Mouse (Mus musculus) forebrain, embryonic 16.5 days (tissue): ENCODE results near the gene Mapk7. TPM values are rescaled to one million over a fixed set of nuclear protein-coding genes. Genes with fewer than 3 reads are reported as not detected.
A peak's percentile ranks its signal among the peaks of the same experiment; 100 is the strongest.

ENCODE experiments used
- ATAC-seq: fragments of 200-750 bp; cut with Nextera tagmentation; 2 replicates; pipeline ENCODE4 v1.8.0; 2017; ENCODE audit warnings: mild to moderate bottlenecking, moderate library complexity
- H3K27ac ChIP-seq: fragments of 300-500 bp; sonication (generic); 2 replicates; pipeline ENCODE4 v1.5.1; 2014; ENCODE audit warnings: low read length, control low read depth
- H3K27me3 ChIP-seq: fragments of 300-500 bp; sonication (generic); replicated peaks from 2 replicates; pipeline ENCODE4 v1.6.1; 2014; ENCODE audit warnings: low read length; ENCODE audit not compliant: control insufficient read depth, insufficient read depth
- H3K36me3 ChIP-seq: fragments of 300-500 bp; sonication (generic); 2 replicates; pipeline ENCODE4 v1.6.1; 2014; ENCODE audit not compliant: control insufficient read depth, insufficient read depth
- H3K4me1 ChIP-seq: fragments of 300-500 bp; sonication (generic); replicated peaks from 2 replicates; pipeline ENCODE4 v1.6.1; 2014; ENCODE audit warnings: low read length; ENCODE audit not compliant: control insufficient read depth, insufficient read depth
- H3K4me2 ChIP-seq: fragments of 300-500 bp; sonication (generic); 2 replicates; pipeline ENCODE4 v1.6.1; 2014; ENCODE audit warnings: mild to moderate bottlenecking, low read length, control low read depth
- H3K4me3 ChIP-seq: fragments of 300-500 bp; sonication (generic); replicated peaks from 2 replicates; pipeline ENCODE4 v1.5.1; 2014; ENCODE audit warnings: mild to moderate bottlenecking, low read length, control low read depth
- H3K9ac ChIP-seq: fragments of 300-500 bp; sonication (generic); replicated peaks from 2 replicates; pipeline ENCODE4 v1.6.1; 2014; ENCODE audit warnings: low read depth, low read length, control low read depth
- H3K9me3 ChIP-seq: fragments of 300-500 bp; sonication (generic); 2 replicates; pipeline ENCODE4 v1.6.1; 2016; ENCODE audit warnings: low read length; ENCODE audit not compliant: control insufficient read depth
- WGBS: fragments of 180-500 bp; shearing (Covaris S2); extraction: QIAGEN DNeasy Blood & Tissue Kit; methylation state at CpG from one replicate; pipeline ENCODE4 v1.1.7; 2014; 5-methylcytosine and 5-hydroxymethylcytosine counted together
- polyA plus RNA-seq: library from polyadenylated mRNA; unstranded; fragments of >200 nt; fragmentation: Nextera tagmentation; extraction: Ambion mirVana; gene quantifications from 2 replicates; pipeline ENCODE4 v1.2.1, GENCODE M21; 2015

Gene Mapk7
- polyA plus RNA-seq, 1 experiment from 2014 or later, result 111 TPM

GRCm38 (mm10) chr11:61476786-61477382 is 17.3 kb downstream of the Mapk7 start:
- Histone ChIP-seq H3K9me3 (no peaks in the 10 kb centered on the region), H3K27ac (no peak overlapping the region; the same call in 1 of the 2 replicates), H3K4me1 (peaks cover 12% of the 10 kb centered on the region), H3K9ac (peak overlapping the region; percentile 29; the same call in 1 of the 2 replicates), H3K4me3 (peak overlapping the region; percentile 20), H3K27me3 (no peaks in the 10 kb centered on the region), H3K36me3 (no peaks in the 10 kb centered on the region), H3K4me2 (peak overlapping the region; percentile 44)
- WGBS, result 36% methylated on average over 12 of the region's 12 CpGs
- ATAC-seq, result no peak

GRCm38 (mm10) chr11:61473630-61474029 is 20.6 kb downstream of the Mapk7 start:
- H3K9me3 ChIP-seq, result no peaks in the 10 kb centered on the region
- H3K9ac ChIP-seq, result no peak overlapping the region
- H3K4me2 ChIP-seq, result no peak overlapping the region
- H3K27me3 ChIP-seq, result no peaks in the 10 kb centered on the region
- no peak for ATAC-seq
- H3K36me3 ChIP-seq, result no peaks in the 10 kb centered on the region
- 80% methylated on average over 4 of the region's 4 CpGs for WGBS
- no peak overlapping the region for H3K4me3 ChIP-seq
- no peak overlapping the region for H3K27ac ChIP-seq
- peaks cover 12% of the 10 kb centered on the region for H3K4me1 ChIP-seq

GRCm38 (mm10) chr11:61470880-61471279 is 23.3 kb downstream of the Mapk7 start:
- no peak overlapping the region for H3K9ac ChIP-seq
- H3K4me3 ChIP-seq, result no peak overlapping the region
- no peaks in the 10 kb centered on the region for H3K27me3 ChIP-seq
- no peaks in the 10 kb centered on the region for H3K4me1 ChIP-seq
- no peak overlapping the region for H3K4me2 ChIP-seq
- no peak overlapping the region for H3K27ac ChIP-seq
- H3K9me3 ChIP-seq, result 0 out of 2 replicates have a peak, but pooled peaks cover 2% of the 10 kb centered on the region
- no peak for ATAC-seq
- H3K36me3 ChIP-seq, result no peaks in the 10 kb centered on the region

DNA sequence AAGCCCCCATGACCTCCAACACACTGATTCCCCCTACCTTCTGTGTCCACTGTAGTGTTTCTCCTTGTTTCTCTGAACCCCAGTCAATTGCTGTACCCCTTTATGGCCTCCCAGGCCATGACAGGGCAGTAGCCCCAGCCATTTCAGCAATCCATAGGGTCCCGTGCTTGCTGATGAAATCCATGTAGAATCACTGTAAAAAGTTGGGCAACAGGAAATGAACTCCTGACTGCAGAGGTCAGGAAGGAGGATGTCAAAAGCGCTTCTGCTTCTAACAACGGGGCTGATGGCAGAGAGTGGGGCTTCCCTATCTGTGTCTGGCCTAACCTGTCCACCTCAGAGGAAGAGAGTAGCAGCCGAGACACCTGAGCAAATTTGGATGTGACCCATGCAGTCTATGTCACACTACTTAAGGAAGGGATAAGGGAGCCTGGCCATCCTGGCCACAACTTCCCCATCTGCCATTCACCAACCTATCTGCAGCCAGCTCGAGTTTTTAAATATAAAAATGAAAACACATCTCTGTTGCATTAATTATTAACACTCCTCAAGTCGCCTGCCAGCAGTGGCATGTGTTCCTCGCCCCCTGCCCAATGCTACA is 24.8 kb downstream of the Mapk7 start:
- Histone ChIP-seq H3K36me3 (no peaks in the 10 kb centered on the region), H3K9ac (no peak overlapping the region), H3K4me3 (no peak overlapping the region), H3K4me2 (no peak overlapping the region), H3K27ac (no peak overlapping the region), H3K4me1 (no peaks in the 10 kb centered on the region), H3K27me3 (no peaks in the 10 kb centered on the region), H3K9me3 (0 out of 2 replicates have a peak, but pooled peaks cover 2% of the 10 kb centered on the region)
- no peak for ATAC-seq
- WGBS, result 81% methylated on average over 7 of the region's 7 CpGs

DNA sequence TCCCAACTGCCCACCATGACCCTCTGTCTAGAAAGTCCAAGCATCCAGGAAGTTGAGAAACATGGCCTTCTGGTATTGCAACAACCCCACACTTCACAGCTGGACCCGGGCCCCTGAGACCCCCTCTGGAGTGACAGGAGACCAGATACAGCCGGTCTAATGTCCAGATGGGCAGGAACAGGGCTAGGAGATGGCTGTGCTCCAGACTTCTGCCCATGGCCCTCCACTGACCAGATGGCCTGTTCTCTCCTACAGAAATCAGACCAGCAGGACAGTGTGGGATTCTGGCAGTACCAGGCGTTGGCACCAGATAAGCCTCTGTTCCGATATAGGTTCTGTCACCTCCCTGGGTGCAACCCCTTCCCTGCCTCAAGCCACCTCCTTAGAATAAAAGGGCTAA is 25.7 kb downstream of the Mapk7 start:
- ATAC-seq, result no peak

GRCm38 (mm10) chr11:61465422-61465821 is 28.8 kb downstream of the Mapk7 start:
- H3K4me3 ChIP-seq, result no peak overlapping the region
- H3K4me2 ChIP-seq, result no peak overlapping the region
- WGBS, result 32% methylated on average over 4 of the region's 4 CpGs
- no peaks in the 10 kb centered on the region for H3K36me3 ChIP-seq
- H3K27ac ChIP-seq, result no peak overlapping the region
- H3K9me3 ChIP-seq, result 0 out of 2 replicates have a peak, but pooled peaks cover 2% of the 10 kb centered on the region
- H3K4me1 ChIP-seq, result no peaks in the 10 kb centered on the region
- H3K27me3 ChIP-seq, result no peaks in the 10 kb centered on the region
- no peak overlapping the region for H3K9ac ChIP-seq
- ATAC-seq, result no peak

More for the DNA sequence above, 25.7 kb downstream of the Mapk7 start:
- Histone ChIP-seq H3K27ac (no peak overlapping the region), H3K4me1 (no peaks in the 10 kb centered on the region), H3K9me3 (0 out of 2 replicates have a peak, but pooled peaks cover 2% of the 10 kb centered on the region), H3K9ac (no peak overlapping the region), H3K4me2 (no peak overlapping the region), H3K36me3 (no peaks in the 10 kb centered on the region), H3K27me3 (no peaks in the 10 kb centered on the region), H3K4me3 (no peak overlapping the region)
- 83% methylated on average over 4 of the region's 4 CpGs for WGBS

DNA sequence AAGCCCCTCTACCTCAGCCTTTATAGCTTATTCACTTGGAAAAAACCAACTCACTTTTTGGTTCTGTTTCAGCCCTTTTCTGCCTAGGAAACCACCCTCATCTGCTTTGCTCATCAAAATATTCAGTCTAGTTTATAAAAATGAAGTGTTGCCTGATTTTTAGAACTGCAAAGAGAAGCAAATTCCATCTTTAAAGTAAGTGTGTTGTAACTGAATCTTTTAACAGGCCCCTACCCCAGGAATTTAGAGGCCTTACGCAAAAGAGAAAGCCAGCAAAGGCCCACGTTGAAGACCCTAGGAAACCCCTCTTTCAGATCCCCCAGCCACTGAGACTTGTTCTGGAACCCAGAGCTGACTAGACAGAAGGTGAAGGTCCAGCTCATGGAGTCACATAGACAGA is 30.1 kb downstream of the Mapk7 start:
- H3K36me3 ChIP-seq, result no peaks in the 10 kb centered on the region
- 0 out of 2 replicates have a peak, but pooled peaks cover 2% of the 10 kb centered on the region for H3K9me3 ChIP-seq
- H3K4me1 ChIP-seq, result no peaks in the 10 kb centered on the region
- 86% methylated on average over 2 of the region's 2 CpGs for WGBS
- ATAC-seq, result no peak
- H3K9ac ChIP-seq, result no peak overlapping the region
- no peak overlapping the region for H3K4me3 ChIP-seq
- H3K27me3 ChIP-seq, result no peaks in the 10 kb centered on the region
- no peak overlapping the region for H3K4me2 ChIP-seq
- no peak overlapping the region for H3K27ac ChIP-seq

- no peaks in the 10 kb centered on the region for H3K36me3 ChIP-seq
- H3K4me1 ChIP-seq, result peaks cover 44% of the 10 kb centered on the region
- WGBS, result 70% methylated on average over 24 of the region's 24 CpGs
- ATAC-seq, result no peak
- H3K27me3 ChIP-seq, result no peaks in the 10 kb centered on the region
- peak overlapping the region; percentile 73 for H3K27ac ChIP-seq
- no peak overlapping the region for H3K4me2 ChIP-seq
- no peak overlapping the region for H3K9ac ChIP-seq
- H3K4me3 ChIP-seq, result no peak overlapping the region
- H3K9me3 ChIP-seq, result no peaks in the 10 kb centered on the region
These were observed 44.5 kb downstream of the Mapk7 start for GRCm38 (mm10) chr11:61449499-61450292.

GRCm38 (mm10) chr11:61448599-61449225 is 45.5 kb downstream of the Mapk7 start:
- peak overlapping the region; percentile 73 for H3K27ac ChIP-seq
- no peaks in the 10 kb centered on the region for H3K36me3 ChIP-seq
- 29% methylated on average over 9 of the region's 9 CpGs for WGBS

More at GRCm38 (mm10) chr11:61448599-61449225, 45.5 kb downstream of the Mapk7 start:
- no peak overlapping the region for H3K9ac ChIP-seq
- no peaks in the 10 kb centered on the region for H3K27me3 ChIP-seq
- no peak overlapping the region for H3K4me2 ChIP-seq
- ATAC-seq, result peak; percentile 80
- no peak overlapping the region for H3K4me3 ChIP-seq
- H3K9me3 ChIP-seq, result no peaks in the 10 kb centered on the region
- peaks cover 38% of the 10 kb centered on the region for H3K4me1 ChIP-seq
